Mouse (Mus musculus) regulatory T cell (primary cell): ENCODE measurements around the gene Zfp536.

Experiments
- in situ Hi-C: fragments of 300-600 bp; cut with MboI, MseI; formaldehyde crosslinking; loops from one replicate; pipeline ENCODE4 v1.15.1; 2025; ENCODE audit warnings: high pct_unique_total_duplicates

Zfp536 gene

DNA sequence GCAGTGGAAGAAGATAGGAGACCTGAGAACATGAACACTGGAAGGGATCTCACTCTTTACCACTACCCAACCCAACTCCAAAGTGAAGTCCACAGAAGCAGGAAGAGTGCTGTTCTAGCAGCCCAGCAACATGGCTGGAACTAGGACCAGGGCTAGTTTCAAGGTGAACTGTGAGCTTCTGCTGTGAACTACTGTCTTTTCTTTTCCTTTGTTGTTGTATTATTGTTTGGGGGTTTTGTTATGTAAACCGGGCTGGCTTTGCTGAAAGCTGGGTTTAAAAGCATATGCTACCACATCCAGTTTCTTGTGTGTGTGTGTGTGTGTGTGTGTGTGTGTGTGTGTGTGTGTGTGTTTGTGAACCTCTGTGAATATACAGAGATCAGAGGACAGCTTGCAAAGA, 216.6 kb downstream of the Zfp536 start:
- in situ Hi-C loops: no loop called here

DNA sequence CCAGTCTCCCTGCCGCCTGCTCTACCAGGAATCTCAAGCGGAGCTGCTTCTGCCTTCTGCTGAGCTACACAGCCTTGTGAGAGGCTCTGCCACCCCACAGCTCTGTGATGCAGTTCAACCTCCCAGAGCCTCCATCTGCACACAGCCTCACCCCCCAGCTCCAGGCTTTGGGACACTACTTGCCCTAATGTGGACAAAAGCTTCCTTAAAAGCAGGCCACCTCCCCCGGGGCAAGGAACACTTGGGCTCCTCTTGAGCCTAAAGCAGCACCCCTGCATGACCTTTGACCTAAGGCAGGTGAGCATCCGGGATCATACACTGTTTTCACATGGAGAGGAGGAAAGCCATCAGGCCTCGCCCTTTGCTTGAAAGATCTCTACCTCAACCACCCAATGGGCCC, 219.0 kb downstream of the Zfp536 start:
- in situ Hi-C loops: no loop called here

DNA sequence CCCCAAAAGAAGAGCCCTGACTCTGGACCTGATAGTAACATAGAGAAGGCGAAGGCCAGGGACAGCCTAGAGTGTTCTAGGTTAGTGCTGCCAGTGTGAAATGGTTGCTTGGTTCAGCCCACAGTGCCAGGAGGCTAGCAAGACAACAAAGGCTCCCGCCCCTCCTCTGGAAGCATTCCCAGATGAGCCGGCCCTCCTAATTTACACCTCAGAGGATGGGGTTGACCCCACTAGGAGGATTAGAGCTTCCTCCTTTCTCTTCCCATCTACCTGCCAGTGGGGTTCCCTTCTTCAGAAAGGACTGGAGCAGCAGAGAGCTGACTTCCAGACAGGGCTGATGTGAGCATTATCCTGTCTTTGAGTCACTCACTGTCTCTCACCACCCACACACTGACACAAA, 219.8 kb downstream of the Zfp536 start:
- in situ Hi-C loops: no loop called here

DNA sequence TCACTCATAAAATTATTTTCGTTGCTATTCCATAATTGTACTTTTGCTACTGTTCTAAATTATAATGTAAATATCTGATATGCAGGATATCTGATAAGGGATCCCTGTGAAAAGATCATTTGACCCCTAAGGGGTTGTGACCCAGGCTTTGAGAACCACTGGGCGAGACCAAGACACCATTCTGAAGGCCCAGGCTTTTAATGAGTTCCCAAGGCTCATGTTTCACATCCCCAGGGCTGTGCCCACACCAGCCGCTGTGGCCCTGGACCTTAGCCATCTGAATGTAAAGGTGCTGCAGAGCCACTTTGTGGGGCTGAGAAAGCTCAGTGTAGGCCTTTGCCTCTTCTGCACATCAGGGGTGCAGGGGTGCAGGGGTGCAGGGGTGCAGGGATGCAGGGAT, 221.1 kb downstream of the Zfp536 start:
- in situ Hi-C loops: no loop called here

DNA sequence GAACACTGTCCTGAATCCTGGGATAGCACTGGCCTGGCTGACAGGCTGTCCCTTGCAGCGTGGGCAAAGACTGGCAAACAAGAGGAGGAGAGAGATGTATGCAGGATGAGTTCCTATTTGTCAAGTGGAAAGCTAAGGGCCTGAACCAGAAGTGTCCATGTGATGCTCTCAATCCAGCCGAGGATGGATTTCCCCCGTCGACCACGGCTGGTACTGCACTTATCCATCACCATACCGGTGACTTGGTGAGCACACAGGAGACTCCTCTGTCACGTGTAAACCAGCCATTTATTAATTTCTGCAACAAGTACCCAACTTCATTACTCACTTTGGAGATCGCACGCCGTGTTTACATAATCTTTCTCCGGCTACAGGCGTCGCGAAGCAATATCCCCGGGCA, 224.6 kb downstream of the Zfp536 start:
- in situ Hi-C loops: no loop called here

DNA sequence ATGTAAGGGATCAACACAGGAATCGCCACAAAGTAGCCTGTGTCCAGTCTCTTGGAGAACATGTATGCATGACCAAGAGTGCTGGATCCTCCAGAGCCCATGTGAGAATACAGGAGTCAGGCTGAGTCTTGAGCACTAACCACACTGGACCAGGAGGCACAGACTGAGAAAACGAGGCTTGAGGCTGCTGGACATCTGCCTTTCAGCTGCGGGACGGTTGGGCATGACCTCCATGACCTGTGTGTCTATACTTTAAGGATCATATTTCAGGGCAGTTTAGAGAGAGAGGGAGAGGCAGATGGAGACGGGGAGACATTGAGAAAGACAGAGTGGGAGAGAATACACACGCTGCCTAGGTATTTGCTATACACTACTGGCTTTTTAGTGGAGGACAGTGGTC, 229.4 kb downstream of the Zfp536 start:
- in situ Hi-C loops: no loop called here

DNA sequence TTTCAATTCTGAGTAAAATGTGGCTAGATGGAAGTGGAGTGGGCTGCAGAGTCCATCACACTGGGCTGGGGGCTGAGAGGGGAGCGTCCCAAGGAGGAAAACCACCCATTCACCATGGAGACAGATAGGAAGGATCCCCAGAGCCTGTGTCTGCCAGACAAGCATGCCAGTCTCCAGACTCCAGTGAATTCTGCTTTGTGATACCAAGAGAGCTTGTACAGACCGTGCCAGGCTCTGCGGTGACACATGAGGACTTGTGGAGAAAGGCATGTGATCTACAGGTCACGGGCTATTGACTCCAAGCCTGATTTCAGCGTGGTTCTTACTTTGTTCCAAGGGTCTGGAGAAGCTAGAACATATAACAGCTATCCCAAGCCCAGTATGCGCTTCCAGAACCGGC, 230.5 kb downstream of the Zfp536 start:
- in situ Hi-C loops: no loop called here

DNA sequence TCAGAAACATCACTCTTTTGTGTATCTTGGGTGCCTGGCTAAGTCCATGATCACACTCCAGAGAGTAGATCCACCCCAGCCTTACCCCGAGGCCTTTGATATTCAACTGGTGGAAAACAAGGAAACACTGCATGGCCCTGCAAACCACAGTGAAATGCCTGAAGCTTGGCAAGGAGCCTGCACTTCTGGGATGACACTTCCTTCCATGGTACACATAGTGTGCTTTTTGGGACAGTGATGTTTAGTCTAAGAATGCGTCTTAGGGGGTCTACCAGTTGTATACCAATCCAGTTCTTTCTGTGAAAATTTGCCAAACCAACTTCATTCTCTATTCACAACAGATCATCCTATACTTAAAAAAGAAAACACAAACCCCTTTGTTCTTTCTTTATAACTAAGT, 242.3 kb downstream of the Zfp536 start:
- in situ Hi-C loops: no loop called here

DNA sequence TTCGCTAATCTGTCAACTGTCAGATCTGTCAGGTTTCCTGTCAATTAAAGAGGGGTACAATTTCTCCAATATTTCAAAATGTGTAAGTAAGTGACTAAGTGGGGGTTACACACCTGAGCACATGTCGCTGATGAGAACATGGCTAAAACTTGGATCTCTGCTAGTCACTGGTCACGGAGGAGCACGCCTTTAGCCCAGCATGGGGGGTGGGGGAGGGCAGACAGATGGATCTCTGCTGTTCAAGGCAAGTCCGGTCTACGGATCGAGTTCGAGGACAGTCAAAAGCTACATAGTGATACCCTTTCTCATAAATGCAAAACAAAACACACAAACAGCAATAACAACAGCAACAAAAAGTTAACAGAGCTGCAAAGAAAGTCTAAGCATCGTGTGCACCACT, 245.1 kb downstream of the Zfp536 start:
- in situ Hi-C loops: no loop called here

DNA sequence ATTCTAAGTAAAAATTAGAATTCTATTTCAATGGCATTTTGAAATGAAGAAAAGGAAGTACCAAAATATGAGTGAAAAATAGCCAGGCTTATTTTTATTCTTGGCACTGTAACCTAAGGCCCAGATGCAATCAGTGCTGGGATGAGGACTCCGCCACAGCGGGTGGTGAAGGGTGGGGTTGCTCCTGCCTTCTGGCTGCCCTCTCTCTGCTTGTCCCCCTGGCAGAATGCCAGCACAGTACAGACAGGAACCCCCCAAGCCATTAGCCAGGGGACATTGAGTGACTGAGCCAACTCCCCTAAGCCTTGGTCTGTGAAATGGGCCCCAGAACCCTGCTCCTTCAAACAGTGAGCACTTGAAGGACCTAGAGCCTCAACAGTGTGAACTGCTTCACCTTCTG, 245.6 kb downstream of the Zfp536 start:
- in situ Hi-C loops: no loop called here

DNA sequence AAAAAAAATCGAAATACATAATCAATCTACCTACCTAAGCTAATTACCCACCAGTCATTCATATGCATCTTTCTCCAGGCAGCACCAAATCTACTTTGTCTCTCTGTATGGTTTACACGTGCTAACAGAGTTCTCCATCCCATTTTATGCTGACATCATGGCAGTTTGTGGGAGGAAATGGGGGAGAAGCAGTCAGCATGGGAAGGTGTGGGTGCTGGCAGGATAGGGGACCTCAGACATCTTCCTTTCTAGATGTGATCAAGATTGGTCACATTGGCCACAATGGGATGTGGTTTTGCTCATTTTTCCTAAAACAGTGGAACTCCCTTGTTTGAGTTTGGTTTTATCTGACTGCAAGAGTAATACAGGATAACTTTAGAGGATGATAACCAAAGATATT, 252.0 kb downstream of the Zfp536 start:
- in situ Hi-C loops: no loop called here

DNA sequence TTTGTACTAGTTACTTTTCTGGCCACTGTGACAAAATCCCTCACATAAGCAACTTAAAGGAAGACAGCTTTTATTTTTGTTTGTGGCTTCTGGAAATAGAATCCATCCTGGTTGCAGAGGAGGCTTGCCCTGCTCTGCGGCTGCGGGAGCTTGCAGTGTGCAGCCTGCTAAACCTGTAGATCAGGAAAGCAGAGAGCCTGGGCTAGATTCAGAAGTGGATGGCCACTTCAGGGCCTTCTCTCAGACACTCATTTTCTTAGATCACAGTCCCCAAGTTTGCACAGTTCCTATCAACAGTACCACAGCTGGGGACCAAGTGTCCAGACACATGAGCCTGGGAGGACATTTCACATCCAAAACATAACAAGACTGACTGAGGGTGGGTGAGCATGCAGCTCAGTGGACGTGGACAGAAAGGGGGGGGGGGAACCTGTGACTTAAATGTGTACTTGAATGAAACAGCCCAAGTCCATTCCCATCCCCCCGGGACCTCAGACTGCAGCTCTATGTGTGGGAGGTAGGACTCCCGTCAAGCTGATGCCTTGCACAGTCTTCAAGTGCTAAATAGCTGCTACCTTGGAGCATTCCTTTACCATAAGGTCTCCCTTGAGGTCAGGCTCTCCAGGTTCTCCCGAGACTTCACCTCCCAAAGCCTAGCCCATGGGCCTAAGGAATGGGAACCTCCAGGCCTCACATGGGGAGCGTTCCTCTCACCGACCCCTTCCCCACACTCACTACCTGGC, 262.3 kb downstream of the Zfp536 start:
- in situ Hi-C loops: no loop called here

DNA sequence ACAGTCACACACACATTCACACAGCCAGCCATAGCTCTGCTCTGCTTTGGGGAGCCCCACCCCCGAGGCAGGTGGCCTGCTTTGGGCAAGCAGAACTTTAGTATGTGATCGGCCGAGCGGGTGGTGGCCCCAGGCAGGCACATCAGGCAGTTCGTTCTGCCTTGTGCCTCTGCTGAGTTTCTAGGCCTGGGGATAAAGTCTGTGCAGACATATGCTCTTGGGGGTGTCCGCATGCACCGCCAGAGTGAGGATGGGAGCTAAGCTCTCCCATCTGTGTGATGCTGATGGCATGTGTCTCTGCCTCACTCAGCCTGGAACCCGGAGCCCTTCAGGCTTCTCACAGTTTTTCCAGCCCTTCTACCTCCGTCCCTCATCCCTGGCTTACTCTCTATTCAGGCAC, 263.7 kb downstream of the Zfp536 start:
- in situ Hi-C loops: no loop called here

DNA sequence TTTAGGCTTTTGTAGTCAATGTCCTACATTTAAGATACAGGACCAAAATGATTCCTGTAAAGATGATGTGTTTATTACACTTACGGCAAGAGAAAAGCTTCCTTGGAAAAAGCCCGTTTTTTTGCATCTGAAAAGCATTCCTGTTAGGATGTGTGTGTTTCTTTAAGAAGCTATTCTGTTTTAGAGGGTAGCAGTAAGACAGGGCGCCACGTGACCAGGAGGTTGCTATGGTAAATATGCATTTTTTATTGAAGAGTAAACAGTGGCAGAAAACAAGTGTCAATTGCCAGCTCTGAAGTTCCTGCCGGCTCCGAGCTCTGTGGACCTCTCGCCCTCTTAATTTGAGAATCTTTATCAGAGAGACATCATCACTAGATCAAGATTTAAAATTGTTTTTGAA, 267.9 kb downstream of the Zfp536 start:
- in situ Hi-C loops: no loop called here

DNA sequence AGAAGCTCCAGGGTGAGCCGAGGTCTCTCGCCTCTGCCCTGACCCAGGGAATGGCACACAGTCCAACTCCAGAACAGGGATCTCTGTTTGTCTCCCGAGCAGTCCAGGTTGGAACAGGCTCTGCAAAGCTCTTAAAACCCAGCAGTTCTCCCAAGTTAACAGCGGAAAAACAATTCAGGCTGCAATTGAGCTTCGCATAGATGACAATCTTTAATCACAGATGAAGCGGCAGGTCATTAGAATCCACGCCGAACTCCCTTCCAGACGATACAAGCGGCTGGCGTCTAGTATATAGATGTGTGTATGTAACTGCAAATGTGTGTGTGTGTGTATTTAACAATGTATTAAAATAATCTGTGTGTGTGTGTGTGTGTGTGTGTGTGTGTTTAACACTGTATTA, 268.3 kb downstream of the Zfp536 start:
- in situ Hi-C loops: no loop called here

DNA sequence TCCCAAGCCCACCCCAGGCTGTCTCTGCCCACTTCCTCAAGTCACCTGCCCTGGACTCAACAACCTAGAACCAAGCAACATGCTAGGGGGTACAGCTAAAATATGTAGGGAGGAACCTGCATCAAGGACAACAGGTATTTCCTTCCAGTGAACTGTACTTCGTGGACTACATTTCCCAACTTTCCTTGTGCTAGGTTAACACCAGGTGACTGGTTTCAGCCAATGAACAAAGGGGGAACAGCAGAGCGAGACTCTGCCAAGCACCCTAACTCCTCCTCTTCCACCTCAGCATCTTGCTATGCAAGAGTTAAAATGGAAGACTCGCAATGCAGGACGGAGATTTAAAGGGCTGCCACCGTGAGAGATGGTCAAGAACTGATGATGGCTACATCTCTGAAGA, 274.6 kb downstream of the Zfp536 start:
- in situ Hi-C loops: no loop called here

DNA sequence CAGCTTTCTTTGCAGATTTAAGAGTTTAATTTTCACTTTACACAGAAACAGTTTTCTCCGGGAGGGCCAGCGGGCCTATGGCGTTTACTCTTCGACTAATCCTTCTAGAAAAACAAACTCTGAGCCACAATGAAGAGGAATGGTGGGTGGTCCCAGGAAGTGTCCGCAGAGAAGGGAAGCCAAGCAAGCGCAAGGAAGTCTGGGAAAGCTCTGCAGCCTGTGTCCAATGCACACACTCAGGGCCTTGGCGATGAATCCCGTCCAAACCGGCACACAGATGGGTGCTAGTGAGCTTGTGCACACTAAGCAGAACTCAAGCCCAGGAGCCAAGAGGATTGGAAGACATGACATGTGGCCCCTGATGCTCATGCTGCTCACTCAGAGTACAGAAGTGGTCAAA, 276.9 kb downstream of the Zfp536 start:
- in situ Hi-C loops: no loop called here

DNA sequence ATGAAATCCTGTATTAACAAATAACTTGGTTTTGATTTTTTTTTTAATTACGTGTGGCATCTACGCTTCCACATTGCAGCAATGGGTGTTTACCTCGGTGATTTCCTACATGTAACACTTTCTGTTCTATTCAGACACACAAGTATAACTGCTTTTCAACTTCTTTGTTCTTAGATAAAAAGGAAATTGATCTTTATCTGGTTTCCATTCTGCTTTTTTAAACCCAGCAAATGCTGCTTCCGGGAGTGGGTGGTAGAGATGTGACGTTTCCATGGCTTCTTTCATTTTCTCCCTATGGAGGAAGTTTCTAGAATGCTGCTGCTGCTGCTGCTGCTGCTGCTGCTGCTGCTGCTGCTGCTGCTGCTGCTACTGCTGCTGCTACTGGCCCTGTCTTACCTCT, 283.1 kb downstream of the Zfp536 start:
- in situ Hi-C loops: no loop called here

DNA sequence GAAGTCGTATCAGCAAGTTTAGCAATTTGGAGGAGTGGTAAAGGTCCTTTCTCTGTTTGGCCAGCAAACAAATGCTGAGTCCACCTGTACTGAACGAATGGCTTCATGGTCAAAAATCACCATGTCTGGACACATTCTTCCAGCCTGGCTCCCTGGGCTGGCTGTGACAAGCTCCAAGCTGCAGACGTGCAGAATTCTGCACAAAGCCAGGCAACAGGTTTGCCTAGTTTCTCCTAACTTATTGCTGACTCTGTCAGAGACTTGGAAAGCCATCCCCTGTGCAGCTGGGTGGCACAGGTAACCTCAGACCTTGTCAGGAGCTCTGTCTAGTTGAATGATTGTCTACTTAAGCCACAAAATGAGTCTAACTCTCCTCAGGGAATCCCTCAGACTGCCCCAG, 288.5 kb downstream of the Zfp536 start:
- in situ Hi-C loops: no loop called here

DNA sequence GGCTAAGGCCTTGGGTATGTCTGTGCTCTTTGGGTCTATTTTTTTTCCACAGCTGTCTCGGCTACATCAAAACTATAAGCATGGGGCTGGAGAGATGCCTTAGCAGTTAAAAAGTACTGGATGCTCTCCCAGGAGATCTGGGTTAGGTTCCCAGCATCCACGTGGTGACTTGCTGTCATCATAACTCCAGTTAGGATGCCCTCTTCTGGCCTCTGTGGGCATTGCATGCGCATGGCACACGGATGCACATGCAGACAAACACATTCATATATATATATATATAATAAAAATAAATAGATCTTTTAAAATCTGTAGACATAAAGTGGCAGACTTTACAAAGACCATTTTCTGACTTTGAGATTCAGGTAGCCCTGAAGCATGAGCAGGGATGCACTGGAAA, 290.9 kb downstream of the Zfp536 start:
- in situ Hi-C loops: no loop called here

DNA sequence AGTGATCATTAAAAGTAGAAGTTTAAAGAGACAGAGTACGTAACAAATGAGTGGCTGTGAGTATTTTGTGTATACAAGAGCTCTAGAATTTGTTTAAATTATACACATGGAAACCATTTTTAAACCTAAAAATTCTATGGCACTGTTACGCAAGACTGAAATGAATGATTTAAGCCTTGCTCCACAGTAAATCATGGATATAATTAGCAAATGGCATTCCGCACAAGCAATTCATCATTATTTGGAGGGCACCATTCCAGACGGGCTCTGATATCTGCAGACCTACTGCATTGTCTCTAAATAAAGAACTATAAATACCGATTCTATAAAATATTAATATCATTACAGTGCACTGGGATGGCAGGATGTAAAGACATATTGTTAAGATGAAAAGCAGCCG, 292.3 kb downstream of the Zfp536 start:
- in situ Hi-C loops: no loop called here

DNA sequence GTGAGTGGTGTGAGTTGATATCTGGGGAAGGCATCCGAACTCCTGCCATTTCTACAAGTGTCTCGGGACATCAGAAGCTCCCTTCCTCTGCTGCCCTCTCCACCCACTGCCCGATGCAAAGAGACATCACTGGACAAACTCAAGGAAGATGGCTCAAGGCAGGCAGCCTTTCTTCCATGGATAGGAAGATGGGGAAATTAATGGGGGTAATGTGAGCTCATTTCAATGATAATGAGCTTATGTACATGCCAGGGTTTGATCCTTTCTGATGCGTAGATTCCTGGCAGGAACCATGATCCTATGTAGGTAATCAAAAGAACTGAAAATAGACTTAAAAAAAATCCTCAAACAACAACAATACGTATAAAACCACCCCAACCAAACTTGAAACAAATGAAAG, 296.1 kb downstream of the Zfp536 start:
- in situ Hi-C loops: no loop called here

DNA sequence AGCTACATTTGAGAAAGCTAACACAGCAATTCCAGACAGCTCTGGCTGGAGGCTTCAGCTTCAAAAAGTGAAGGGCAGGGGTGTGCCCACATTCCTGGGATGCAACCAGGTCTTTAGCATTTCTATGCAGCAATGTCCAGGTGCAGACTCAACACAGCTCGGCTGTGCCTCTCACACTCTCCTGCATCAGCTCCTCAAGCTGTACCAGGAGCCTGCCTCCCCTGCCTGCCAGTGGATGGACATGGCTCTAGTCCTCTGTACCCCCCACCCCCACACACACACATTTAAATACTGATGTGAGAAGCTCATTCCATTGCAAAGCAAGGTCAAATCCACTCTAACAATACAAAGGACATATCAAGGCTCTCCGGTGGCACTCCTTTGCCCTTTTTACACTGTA, 298.0 kb downstream of the Zfp536 start:
- in situ Hi-C loops: no loop called here

DNA sequence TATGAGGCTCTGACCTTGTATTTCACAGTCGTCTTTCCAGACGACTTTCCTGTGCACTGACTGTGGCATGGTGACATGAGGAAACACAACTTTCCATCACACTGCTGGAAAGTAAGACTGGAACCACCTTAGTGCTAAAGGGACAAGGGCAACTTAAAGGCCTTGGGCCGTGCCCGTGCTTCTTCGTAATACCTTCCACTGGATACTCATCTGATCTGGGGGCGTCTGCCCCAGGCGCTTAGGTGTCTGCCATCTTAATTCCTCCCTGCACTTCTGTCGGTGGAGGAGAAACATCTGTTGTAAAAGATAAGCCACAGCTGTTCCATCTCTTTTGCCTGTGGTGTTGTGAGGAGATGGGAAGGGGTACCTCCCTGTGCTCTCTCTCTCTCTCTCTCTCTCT, 299.2 kb downstream of the Zfp536 start:
- in situ Hi-C loops: no loop called here
